Mouse (Mus musculus): Measurements from ENCODE around the gene Gpsm2. TPM values are rescaled to one million over a fixed set of nuclear protein-coding genes. Genes with fewer than 3 reads are reported as not detected.
"Not testable (repeated sequence)": the region's sequence is repeated elsewhere in the genome, so short reads cannot be mapped to it uniquely, and the experiment has no call there.

Gpsm2 gene
- polyA plus RNA-seq, 2 experiments from 2014 or later = 0.82 to 2.1 TPM

GRCm38 (mm10) chr3:108653710-108654379, 68.3 kb downstream of the Gpsm2 start, which contains the start of gene Clcc1:
Gene Clcc1 (plus strand): TSS chr3:108653913.
- ATAC-seq = peak; percentile 94

DNA sequence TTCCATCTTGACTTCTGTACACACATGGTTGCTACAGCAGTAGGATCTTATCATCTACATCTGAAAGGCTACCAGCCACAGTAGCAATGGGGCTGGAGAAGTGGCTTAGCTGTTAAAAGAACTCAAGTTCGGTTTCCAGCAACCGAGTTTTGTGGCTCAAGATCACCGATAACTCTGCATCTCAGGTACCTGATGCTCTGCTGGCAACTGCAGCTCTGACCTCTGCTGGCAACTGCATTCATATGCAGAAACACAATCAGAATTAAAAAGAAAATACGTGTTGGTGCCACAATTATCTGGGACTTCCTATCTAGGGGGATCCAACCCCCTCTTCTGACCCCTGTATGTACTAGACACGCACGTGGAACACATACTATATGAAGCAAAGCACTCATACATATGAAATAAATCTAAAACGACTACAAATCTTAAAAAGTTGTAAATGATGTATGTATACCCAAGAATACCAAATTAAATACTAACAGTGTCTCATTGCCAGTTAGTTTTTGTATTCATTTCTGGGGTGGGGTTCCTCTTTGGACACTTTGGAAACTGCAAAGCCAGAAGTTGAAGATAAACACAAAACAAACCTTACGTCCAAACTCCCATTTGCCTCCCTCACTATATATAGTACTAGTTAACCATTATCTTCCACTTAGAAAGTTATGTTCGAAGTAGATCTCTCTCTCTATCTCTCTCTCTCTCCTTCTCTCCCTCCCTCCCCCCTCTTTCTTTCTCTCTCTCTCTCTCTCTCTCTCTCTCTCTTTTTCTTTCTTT, 69.1 kb downstream of the Gpsm2 start:
- ATAC-seq = peak; percentile 39

DNA sequence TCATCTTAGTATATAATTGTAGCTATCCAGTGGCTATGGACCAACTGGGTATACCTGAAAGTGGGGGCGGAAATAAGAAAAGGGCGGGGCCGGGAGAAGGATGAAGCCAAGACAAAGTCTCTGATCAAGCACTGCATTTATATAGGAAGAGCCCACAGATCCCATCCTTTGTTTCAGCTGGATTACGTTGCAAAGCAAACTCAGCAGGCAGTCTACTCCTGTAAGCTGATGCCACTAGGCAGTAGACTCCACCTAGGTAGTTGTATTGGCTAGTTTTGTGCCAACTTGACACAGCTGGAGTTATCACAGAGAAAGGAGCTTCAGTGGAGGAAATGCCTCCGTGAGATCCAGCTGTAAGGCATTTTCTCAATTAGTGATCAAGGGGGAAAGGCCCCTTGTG, 74.4 kb downstream of the Gpsm2 start:
- ATAC-seq = not testable (repeated sequence)

- no peak for ATAC-seq
Measured at GRCm38 (mm10) chr3:108646036-108646435, 76.1 kb downstream of the Gpsm2 start.

DNA sequence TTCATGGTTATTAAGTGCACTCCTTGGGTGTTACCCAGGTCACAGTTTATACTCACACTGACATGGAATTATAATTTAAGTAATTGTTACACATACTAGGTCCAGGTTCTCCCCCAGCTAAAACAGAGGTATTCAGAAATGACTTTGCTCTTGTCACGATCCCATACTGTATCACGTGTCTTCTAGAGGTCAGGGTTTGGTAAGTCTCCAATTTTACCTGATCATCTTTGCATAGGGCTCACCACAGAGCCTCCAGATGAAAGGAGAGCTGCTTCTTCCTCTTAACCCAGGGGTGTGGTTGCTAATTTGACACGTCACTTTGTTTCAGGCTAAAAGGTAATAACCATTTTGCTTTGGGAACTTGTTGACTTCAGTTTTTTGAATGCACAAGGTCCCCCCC, 77.3 kb downstream of the Gpsm2 start:
- no peak for ATAC-seq

DNA sequence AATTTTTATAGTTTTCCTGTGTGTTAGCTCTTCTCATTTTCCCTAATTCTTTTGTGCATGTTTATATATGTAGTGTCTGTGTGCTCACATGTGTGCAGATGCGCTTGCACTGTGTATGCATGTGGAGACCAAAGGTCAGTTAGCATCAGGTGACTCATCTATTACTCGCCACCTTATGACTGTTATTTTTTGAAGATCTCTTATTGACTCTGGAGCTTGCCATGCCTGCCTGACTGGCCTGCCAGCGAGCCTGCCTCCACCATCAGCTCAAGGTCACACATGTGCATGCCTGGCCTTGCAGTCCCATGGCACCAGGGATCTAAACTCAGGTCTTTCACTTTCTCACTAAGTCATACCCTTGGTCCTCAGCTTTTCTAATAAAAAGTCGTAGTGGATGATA, 81.1 kb downstream of the Gpsm2 start:
- no peak for ATAC-seq

- ATAC-seq = no peak
Measured at GRCm38 (mm10) chr3:108639412-108639811, 82.7 kb downstream of the Gpsm2 start.

DNA sequence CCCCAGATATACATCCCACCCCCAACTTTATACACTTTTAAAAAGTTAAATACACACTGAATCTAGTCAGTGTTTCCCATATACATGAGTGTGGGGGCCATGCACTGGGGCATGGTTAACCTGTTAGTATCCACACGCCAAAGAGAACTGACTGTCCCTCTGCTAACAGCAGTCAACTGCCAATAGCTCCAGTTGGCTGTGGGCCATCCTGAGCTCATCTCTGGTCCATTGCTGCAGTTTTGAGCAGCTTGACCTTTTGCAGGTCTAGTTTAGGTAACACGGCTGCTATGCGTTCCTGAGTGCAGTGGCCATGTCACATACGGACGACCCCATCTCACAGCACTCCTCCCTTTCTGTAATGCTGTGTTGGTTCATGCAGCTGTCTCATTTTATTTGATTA, 87.3 kb downstream of the Gpsm2 start:
- ATAC-seq = no peak

Other genes starting within 250 kb of the Gpsm2 start
- under 1 TPM in 1 of 2 experiments, not detected in 1; 0.43 TPM for gene 1700013F07Rik, start 188.2 kb downstream of the Gpsm2 start, polyA plus RNA-seq (2017; shearing (Covaris generic))
- 1 to 10 TPM in 1 of 2 experiments, under 1 TPM in 1; 0.66 to 1.1 TPM for gene 5330417C22Rik, start 185.8 kb downstream of the Gpsm2 start, polyA plus RNA-seq (2017; shearing (Covaris generic))
- gene Tmem167b, start 159.8 kb downstream of the Gpsm2 start, polyA plus RNA-seq (2017; shearing (Covaris generic)) = 10 to 100 TPM; 29.0 to 38.9 TPM
- 10 to 100 TPM; 20.4 to 21.2 TPM for gene Taf13, start 150.6 kb downstream of the Gpsm2 start, polyA plus RNA-seq (2017; shearing (Covaris generic))
- gene Wdr47, start 131.0 kb downstream of the Gpsm2 start, polyA plus RNA-seq (2017; shearing (Covaris generic)) = 1 to 10 TPM; 5.3 to 6.8 TPM
- gene Clcc1, start 68.4 kb downstream of the Gpsm2 start, polyA plus RNA-seq (2017; shearing (Covaris generic)) = 10 to 100 TPM; 69.6 to 75.5 TPM
- not detected for gene Aknad1, start 17.3 kb upstream of the Gpsm2 start, polyA plus RNA-seq (2017; shearing (Covaris generic))
- gene Stxbp3, start 118.2 kb upstream of the Gpsm2 start, polyA plus RNA-seq (2017; shearing (Covaris generic)) = 10 to 100 TPM; 76.9 to 97.7 TPM
- gene Fndc7, start 167.7 kb upstream of the Gpsm2 start, polyA plus RNA-seq (2017; shearing (Covaris generic)) = under 1 TPM; 0.22 to 0.68 TPM
- gene Prpf38b, start 189.4 kb upstream of the Gpsm2 start, polyA plus RNA-seq (2017; shearing (Covaris generic)) = 100 to 1,000 TPM; 117 to 127 TPM
- 1 to 10 TPM in 1 of 2 experiments, not detected in 1; 2.3 TPM for gene Henmt1, start 217.6 kb upstream of the Gpsm2 start, polyA plus RNA-seq (2017; shearing (Covaris generic))
- gene Gm9857, start 218.1 kb upstream of the Gpsm2 start, polyA plus RNA-seq (2017; shearing (Covaris generic)) = not detected